Mouse (Mus musculus) stomach, embryonic 14.5 days (tissue): ENCODE measurements around the gene Nrros. TPM values are rescaled to one million over a fixed set of nuclear protein-coding genes. Genes with fewer than 3 reads are reported as not detected.

Experiments used
- ATAC-seq: fragments of 200-750 bp; cut with Nextera tagmentation; 2 replicates; pipeline ENCODE4 v1.8.0; 2017; ENCODE audit warnings: low read depth, moderate TSS enrichment; ENCODE audit not compliant: insufficient number of reproducible peaks, insufficient read depth, low FRiP score
- H3K27ac ChIP-seq: fragments of 300-500 bp; sonication (generic); 2 replicates; pipeline ENCODE4 v1.5.1; 2014; ENCODE audit warnings: mild to moderate bottlenecking, low read length, moderate library complexity, mixed read lengths
- H3K27me3 ChIP-seq: fragments of 300-500 bp; sonication (generic); 2 replicates; pipeline ENCODE4 v1.6.1; 2014; ENCODE audit warnings: low read length, control low read depth, mixed read lengths; ENCODE audit not compliant: control insufficient read depth, insufficient read depth
- H3K36me3 ChIP-seq: fragments of 300-500 bp; sonication (generic); 2 replicates; pipeline ENCODE4 v1.6.1; 2014; ENCODE audit warnings: mild to moderate bottlenecking, control low read depth, low read length, moderate library complexity, mixed read lengths; ENCODE audit not compliant: control insufficient read depth, insufficient read depth
- H3K4me1 ChIP-seq: fragments of 300-500 bp; sonication (generic); 2 replicates; pipeline ENCODE4 v1.6.1; 2014; ENCODE audit warnings: low read length, control low read depth, mixed read lengths; ENCODE audit not compliant: control insufficient read depth, insufficient read depth
- H3K4me2 ChIP-seq: fragments of 300-500 bp; sonication (generic); replicated peaks from 2 replicates; pipeline ENCODE4 v1.6.1; 2014; ENCODE audit warnings: low read depth, low read length, control low read depth
- H3K4me3 ChIP-seq: fragments of 300-500 bp; sonication (generic); 2 replicates; pipeline ENCODE4 v1.5.1; 2014; ENCODE audit warnings: low read depth, low read length, control low read depth
- H3K9ac ChIP-seq: fragments of 300-500 bp; sonication (generic); replicated peaks from 2 replicates; pipeline ENCODE4 v1.6.1; 2014; ENCODE audit warnings: low read depth, mild to moderate bottlenecking, control low read depth, low read length, moderate library complexity, mixed read lengths
- H3K9me3 ChIP-seq: fragments of 300-500 bp; sonication (generic); 2 replicates; pipeline ENCODE4 v1.6.1; 2016; ENCODE audit warnings: low read depth, low read length, control low read depth; ENCODE audit not compliant: control insufficient read depth
- WGBS: fragments of 180-500 bp; shearing (Covaris S2); extraction: QIAGEN DNeasy Blood & Tissue Kit; methylation state at CpG from one replicate; pipeline ENCODE4 v1.1.7; 2014; 5-methylcytosine and 5-hydroxymethylcytosine counted together
- polyA plus RNA-seq: library from polyadenylated mRNA; unstranded; fragments of >200 nt; fragmentation: Nextera tagmentation; extraction: Ambion mirVana; gene quantifications from 2 replicates; pipeline ENCODE4 v1.2.1, GENCODE M21; 2014

Nrros gene
- 16.0 and 17.0 TPM in 2 replicates for polyA plus RNA-seq

DNA sequence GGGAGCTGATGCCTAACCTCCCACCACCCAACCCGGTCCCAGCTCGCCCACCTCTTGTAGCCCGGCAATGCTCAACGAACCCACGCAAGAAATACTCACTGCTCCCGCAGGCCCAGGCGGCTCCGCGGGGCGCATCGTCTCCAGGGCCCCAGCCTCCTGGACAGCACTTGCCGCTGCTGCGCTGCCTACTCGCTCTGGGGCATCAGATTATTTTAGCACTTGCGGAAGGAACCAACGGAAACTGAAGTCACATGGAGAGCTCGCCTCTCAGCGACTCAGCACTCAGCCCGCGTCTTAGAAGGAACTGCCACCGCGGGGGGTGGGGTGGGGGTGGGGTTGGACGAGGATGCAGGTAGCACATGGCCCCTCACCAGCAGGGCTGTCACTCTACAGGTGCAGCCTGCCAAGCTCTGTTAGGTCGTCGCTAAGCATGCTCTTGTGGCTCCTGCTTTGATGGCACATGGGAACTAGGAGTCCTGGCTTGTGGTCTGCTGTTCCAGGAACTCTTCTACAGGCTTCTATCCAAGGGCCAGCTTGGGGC is at the start of gene Nrros:
Nrros (minus strand) TSS at position 314 of the 541 bp plus-strand sequence.
- peak; percentile 42; the same call in 1 of the 2 replicates for ATAC-seq
- peak within 1 kb of the TSS; percentile 67 for H3K4me2 ChIP-seq
- H3K27ac ChIP-seq, result no peak within 1 kb of the TSS
- peak within 1 kb of the TSS; percentile 2; the same call in 1 of the 2 replicates for H3K9ac ChIP-seq
- WGBS, result under 1% methylated on average over 25 of the region's 25 CpGs
- no peaks in the 10 kb centered on the region for H3K36me3 ChIP-seq
- H3K9me3 ChIP-seq, result no peaks in the 10 kb centered on the region
- H3K4me1 ChIP-seq, result peaks cover 5% of the 10 kb centered on the region; the same call in 1 of the 2 replicates
- peak within 1 kb of the TSS; percentile 23 for H3K4me3 ChIP-seq
- H3K27me3 ChIP-seq, result no peaks in the 10 kb centered on the region

DNA sequence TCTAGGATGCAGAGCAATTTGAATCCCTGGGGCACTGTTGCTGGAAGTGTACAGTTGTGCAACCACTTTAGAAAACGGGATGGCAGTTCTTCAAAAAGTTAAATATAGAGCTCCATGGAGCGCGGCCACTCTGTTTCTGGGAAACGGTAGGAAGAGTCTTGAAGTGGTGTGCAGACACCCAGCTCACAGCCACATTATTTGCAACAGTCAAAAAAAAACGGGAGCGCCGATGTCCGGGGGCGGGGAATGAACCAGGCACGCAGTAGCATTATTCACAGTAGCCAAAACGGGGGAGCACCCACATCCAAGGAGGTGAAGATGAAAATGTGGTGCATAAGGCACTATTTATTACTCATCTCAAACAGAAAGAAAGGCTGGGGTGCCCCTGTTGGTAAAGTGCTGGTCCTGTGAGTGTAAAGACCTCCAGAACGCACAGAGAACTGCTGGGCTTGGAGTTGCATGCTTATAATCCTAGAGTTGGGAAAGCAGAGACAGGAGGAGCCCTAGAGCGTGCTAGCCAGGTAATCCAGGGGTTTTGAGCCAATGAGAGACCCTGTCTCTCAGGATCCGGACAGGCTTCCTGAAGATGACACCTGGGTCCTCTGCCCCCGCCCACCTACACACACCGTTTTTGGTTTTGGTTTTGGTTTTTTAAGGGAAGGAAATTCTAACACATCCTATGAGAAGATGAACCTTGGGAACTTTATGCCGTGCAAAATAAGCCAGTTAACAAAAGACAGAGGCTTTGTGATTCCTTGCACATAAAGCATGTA is 49.6 kb upstream of the Nrros start:
- no peak overlapping the region for H3K4me2 ChIP-seq
- no peak overlapping the region for H3K27ac ChIP-seq
- no peaks in the 10 kb centered on the region for H3K9me3 ChIP-seq
- no peaks in the 10 kb centered on the region for H3K27me3 ChIP-seq
- no peaks in the 10 kb centered on the region for H3K4me1 ChIP-seq
- ATAC-seq, result no peak
- no peaks in the 10 kb centered on the region for H3K36me3 ChIP-seq
- no peak overlapping the region for H3K9ac ChIP-seq
- WGBS, result 73% methylated on average over 17 of the region's 17 CpGs
- H3K4me3 ChIP-seq, result no peak overlapping the region

DNA sequence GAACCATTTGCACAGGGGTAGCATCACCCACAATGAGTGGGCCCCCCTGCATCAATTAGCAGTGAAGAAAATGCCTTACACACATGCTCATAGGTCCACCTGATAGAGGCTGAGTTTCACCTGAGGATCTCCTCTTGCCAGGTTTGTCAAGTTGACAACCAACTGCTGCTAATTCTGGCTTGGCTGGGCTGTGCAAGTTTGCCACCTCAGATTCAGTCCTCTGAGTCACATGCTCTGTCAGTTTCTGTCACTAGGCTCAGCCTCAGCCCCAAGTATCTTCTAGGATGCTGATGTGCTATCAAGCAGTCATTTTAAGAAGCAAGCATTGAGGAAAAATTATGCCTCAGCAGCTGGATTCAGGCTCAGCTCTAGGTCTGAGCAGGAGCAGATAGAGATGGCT is 48.8 kb upstream of the Nrros start:
- no peaks in the 10 kb centered on the region for H3K9me3 ChIP-seq
- no peak for ATAC-seq

DNA sequence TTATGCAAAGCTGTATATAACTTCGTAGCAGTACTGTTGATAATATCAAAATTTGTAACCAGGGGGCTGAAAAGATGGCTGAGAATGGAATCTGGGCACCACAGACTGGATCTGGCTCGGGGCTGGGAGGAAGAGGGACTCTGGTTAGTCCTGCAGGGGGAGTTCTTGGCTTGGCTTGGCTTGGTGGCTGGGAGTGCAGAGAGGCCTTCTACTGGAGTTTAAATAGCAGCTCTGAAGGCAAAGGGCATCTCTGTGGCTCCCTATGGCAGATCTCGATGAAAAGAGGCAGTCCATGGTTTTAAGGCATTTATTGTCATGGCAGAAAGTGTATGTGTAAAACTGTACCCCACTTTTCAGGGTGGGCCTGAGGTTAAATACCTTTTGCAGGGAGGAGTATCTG is 39.5 kb upstream of the Nrros start:
- Histone ChIP-seq H3K9me3 (no peaks in the 10 kb centered on the region), H3K27me3 (no peaks in the 10 kb centered on the region), H3K4me3 (no peak overlapping the region), H3K9ac (no peak overlapping the region), H3K4me1 (no peaks in the 10 kb centered on the region), H3K4me2 (no peak overlapping the region), H3K27ac (no peak overlapping the region), H3K36me3 (no peaks in the 10 kb centered on the region)
- 62% methylated on average over 3 of the region's 3 CpGs for WGBS
- ATAC-seq, result no peak

More for the DNA sequence above, 48.8 kb upstream of the Nrros start:
- no peaks in the 10 kb centered on the region for H3K36me3 ChIP-seq
- no peaks in the 10 kb centered on the region for H3K27me3 ChIP-seq
- H3K4me3 ChIP-seq, result no peak overlapping the region
- H3K4me1 ChIP-seq, result no peaks in the 10 kb centered on the region
- no peak overlapping the region for H3K4me2 ChIP-seq
- no peak overlapping the region for H3K9ac ChIP-seq
- no peak overlapping the region for H3K27ac ChIP-seq

DNA sequence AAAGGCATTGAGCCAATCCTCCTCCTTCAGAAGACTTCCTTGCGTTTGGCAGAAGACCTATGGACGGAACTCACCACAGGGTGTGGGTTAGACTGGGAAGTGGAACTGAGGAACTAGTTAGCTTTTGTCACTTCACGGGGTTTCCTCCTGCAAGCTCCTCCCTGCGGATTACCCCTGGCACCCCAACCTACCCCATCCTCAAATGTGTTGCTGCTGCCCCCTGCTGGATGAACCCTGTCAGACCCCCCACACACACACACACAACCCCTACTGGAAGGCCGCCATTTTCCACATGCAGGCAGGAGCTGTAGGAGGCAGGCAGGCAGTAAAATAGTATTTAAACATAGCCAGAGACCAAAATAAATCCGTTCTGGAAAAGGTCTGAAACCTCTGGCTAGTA is 37.3 kb upstream of the Nrros start:
- H3K4me3 ChIP-seq, result no peak overlapping the region
- ATAC-seq, result no peak
- WGBS, result 69% methylated on average over 6 of the region's 6 CpGs
- no peak overlapping the region for H3K9ac ChIP-seq
- no peaks in the 10 kb centered on the region for H3K27me3 ChIP-seq
- no peak overlapping the region for H3K27ac ChIP-seq
- no peak overlapping the region for H3K4me2 ChIP-seq
- no peaks in the 10 kb centered on the region for H3K36me3 ChIP-seq
- no peaks in the 10 kb centered on the region for H3K4me1 ChIP-seq
- H3K9me3 ChIP-seq, result no peaks in the 10 kb centered on the region

DNA sequence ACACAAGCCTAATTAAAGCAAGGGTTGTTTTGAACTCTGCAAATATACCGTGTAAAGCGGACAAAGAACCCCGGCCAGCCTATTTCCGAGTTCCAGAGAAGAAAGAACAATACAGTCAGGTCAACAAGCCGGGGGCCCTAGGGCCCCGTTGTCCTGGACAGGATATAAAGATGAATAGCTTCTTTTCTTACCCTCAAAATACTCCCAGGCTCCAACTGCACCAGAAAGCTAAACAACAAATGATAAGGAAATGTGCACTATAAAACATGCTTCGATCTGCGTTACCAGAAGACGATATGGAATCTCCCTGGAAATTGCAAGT is 35.6 kb upstream of the Nrros start:
- Histone ChIP-seq H3K9ac (no peak overlapping the region), H3K36me3 (no peaks in the 10 kb centered on the region), H3K27me3 (no peaks in the 10 kb centered on the region), H3K4me1 (no peaks in the 10 kb centered on the region), H3K4me2 (no peak overlapping the region), H3K27ac (no peak overlapping the region), H3K9me3 (no peaks in the 10 kb centered on the region), H3K4me3 (no peak overlapping the region)
- no peak for ATAC-seq
- 56% methylated on average over 9 of the region's 9 CpGs for WGBS

DNA sequence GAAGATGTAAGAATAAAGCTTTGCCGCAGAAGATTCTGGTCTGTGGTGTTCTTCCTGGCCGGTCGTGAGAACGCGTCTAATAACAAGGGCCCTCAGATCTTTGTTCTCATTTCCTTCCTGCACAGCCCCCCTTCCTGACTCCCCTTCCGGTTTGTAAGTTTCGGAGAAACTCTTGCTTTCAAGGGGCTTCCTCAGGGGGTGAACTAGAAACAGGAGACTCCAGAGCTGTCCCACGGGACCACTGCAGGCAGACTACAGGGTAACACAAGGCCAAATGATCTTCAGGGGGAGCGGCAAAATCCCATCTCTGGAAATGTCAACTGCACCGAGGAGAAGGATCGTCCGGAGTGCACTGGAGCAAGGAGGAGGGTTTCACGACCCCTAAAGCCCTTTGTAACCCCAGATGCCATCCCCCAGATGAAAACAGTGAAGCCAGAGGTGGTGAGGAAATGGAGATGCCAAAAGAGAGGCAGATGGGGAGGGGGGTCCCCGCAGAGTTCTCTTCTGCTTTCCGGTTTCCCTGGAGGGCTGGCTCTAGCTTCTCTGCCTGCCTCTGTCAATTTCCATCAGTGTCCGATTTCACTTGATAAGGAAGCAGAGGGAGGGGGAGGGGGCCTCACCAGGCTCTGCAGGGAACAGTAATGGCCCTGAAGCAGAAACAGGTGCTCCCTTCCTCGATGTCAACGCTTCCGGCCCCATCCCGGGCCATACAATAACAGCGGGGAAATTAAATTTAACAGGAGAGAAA is 35.0 kb upstream of the Nrros start:
- WGBS, result 61% methylated on average over 21 of the region's 21 CpGs
- Histone ChIP-seq H3K27me3 (no peaks in the 10 kb centered on the region), H3K4me1 (no peaks in the 10 kb centered on the region), H3K9me3 (no peaks in the 10 kb centered on the region), H3K4me2 (no peak overlapping the region), H3K9ac (no peak overlapping the region), H3K27ac (peak overlapping the region; percentile 55; the same call in 1 of the 2 replicates), H3K4me3 (no peak overlapping the region), H3K36me3 (no peaks in the 10 kb centered on the region)
- no peak for ATAC-seq

DNA sequence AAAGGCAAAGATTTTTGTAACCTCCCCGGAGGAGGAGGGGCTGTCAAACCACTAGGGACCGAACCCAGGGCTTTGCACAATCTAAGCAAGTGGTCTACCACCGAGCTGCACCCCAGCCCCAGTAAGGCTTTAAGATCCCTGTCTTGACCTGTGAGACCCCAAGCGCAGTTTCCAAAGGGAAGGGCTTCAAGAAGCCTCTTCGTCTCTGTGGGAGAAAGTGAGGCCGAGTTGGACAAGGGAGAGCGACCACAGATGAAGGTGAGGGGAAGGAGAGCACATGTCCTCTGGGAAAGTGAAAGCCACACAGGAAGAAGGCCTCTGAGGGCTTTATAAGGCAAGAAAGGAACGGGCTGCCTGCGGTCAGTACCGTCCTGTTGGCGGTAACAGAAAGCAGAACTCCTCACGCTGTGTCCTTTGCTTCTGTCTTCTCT is 24.6 kb upstream of the Nrros start:
- 61% methylated on average over 12 of the region's 12 CpGs for WGBS
- Histone ChIP-seq H3K4me3 (no peak overlapping the region), H3K9me3 (no peaks in the 10 kb centered on the region), H3K27ac (no peak overlapping the region), H3K9ac (no peak overlapping the region), H3K27me3 (no peaks in the 10 kb centered on the region), H3K4me2 (no peak overlapping the region), H3K4me1 (no peaks in the 10 kb centered on the region), H3K36me3 (no peaks in the 10 kb centered on the region)
- ATAC-seq, result no peak
